Mouse (Mus musculus): ENCODE data around the gene Cldn10.
"Not testable (repeated sequence)": the region's sequence is repeated elsewhere in the genome, so short reads cannot be mapped to it uniquely, and the experiment has no call there.

Cldn10 gene

GRCm38 (mm10) chr14:118787621-118788020, at the start of gene Cldn10:
Gene Cldn10, plus strand, starts transcription at chr14:118787908.
- in situ Hi-C loops (cut with MboI): no loop called here

- in situ Hi-C loops (cut with MboI): no loop called here
These were observed 45.9 kb upstream of the Cldn10 start for GRCm38 (mm10) chr14:118741780-118742179.

GRCm38 (mm10) chr14:118742862-118743261, 44.8 kb upstream of the Cldn10 start:
- in situ Hi-C loops (cut with MboI): no loop called here

- in situ Hi-C loops (cut with MboI): no loop called here
These were observed 38.6 kb upstream of the Cldn10 start for GRCm38 (mm10) chr14:118749068-118749467.

- in situ Hi-C loops (cut with MboI): no loop called here
These were observed 38.0 kb upstream of the Cldn10 start for GRCm38 (mm10) chr14:118749715-118750114.

GRCm38 (mm10) chr14:118750505-118751192, 37.1 kb upstream of the Cldn10 start:
- in situ Hi-C loops (cut with MboI): no loop called here

- in situ Hi-C loops (cut with MboI): no loop called here
These were observed 36.4 kb upstream of the Cldn10 start for GRCm38 (mm10) chr14:118751193-118751753.

- in situ Hi-C loops (cut with MboI): no loop called here
These were observed 31.7 kb upstream of the Cldn10 start for GRCm38 (mm10) chr14:118756015-118756414.

- in situ Hi-C loops (cut with MboI): no loop called here
These were observed 31.1 kb upstream of the Cldn10 start for GRCm38 (mm10) chr14:118756566-118756965.

- in situ Hi-C loops (cut with MboI): not testable (repeated sequence)
These were observed 24.3 kb upstream of the Cldn10 start for GRCm38 (mm10) chr14:118763362-118763761.

GRCm38 (mm10) chr14:118763917-118764495, 23.7 kb upstream of the Cldn10 start:
- in situ Hi-C loops (cut with MboI): no loop called here

- in situ Hi-C loops (cut with MboI): loop anchor here (5.0 kb wide), 1 partner anchor 148 kb away; no protein-coding TSS in a partner anchor
These were observed 22.4 kb upstream of the Cldn10 start for GRCm38 (mm10) chr14:118765306-118765705.

GRCm38 (mm10) chr14:118765951-118766350, 21.8 kb upstream of the Cldn10 start:
- in situ Hi-C loops (cut with MboI): loop anchor here (5.0 kb wide), 1 partner anchor 149 kb away; no protein-coding TSS in a partner anchor

GRCm38 (mm10) chr14:118766368-118766767, 21.3 kb upstream of the Cldn10 start:
- in situ Hi-C loops (cut with MboI): loop anchor here (5.0 kb wide), 1 partner anchor 149 kb away; no protein-coding TSS in a partner anchor

- in situ Hi-C loops (cut with MboI): loop anchor here (5.0 kb wide), 1 partner anchor 151 kb away; no protein-coding TSS in a partner anchor
These were observed 19.9 kb upstream of the Cldn10 start for GRCm38 (mm10) chr14:118767673-118768353.

GRCm38 (mm10) chr14:118768354-118768713, 19.4 kb upstream of the Cldn10 start:
- in situ Hi-C loops (cut with MboI): loop anchor here (5.0 kb wide), 1 partner anchor 151 kb away; no protein-coding TSS in a partner anchor

- in situ Hi-C loops (cut with MboI): no loop called here
These were observed 14.0 kb upstream of the Cldn10 start for GRCm38 (mm10) chr14:118773668-118774067.

- in situ Hi-C loops (cut with MboI): no loop called here
These were observed 12.9 kb upstream of the Cldn10 start for GRCm38 (mm10) chr14:118774507-118775428.

GRCm38 (mm10) chr14:118775554-118775953, 12.2 kb upstream of the Cldn10 start:
- in situ Hi-C loops (cut with MboI): no loop called here

GRCm38 (mm10) chr14:118776372-118776771, 11.3 kb upstream of the Cldn10 start:
- in situ Hi-C loops (cut with MboI): no loop called here

- in situ Hi-C loops (cut with MboI): no loop called here
These were observed 10.2 kb upstream of the Cldn10 start for GRCm38 (mm10) chr14:118777478-118777877.

Data from mature B cell (primary cell).